Mouse (Mus musculus) olfactory bulb, adult 2 months (tissue): ENCODE results near the gene Tmem255b. TPM values are rescaled to one million over a fixed set of nuclear protein-coding genes. Genes with fewer than 3 reads are reported as not detected.

ENCODE experiments used
- H3K27ac ChIP-seq: fragments of 200-500 bp; 2 replicates; pipeline ENCODE4 v1.5.1; 2012; ENCODE audit warnings: low read depth, low read length; ENCODE audit not compliant: insufficient read depth
- H3K4me1 ChIP-seq: fragments of 200-500 bp; 2 replicates; pipeline ENCODE4 v1.6.1; 2012; ENCODE audit warnings: low read length; ENCODE audit not compliant: control insufficient read depth, insufficient read depth
- H3K4me3 ChIP-seq: fragments of 200-500 bp; 2 replicates; pipeline ENCODE4 v1.5.1; 2012; ENCODE audit warnings: mild to moderate bottlenecking, low read depth, low read length, moderate library complexity; ENCODE audit not compliant: insufficient read depth
- CTCF ChIP-seq: fragments of 200-500 bp; IDR thresholded peaks from 2 replicates; pipeline ENCODE4 v1.5.1; 2012; ENCODE audit warnings: low read depth, mild to moderate bottlenecking, low read length, moderate library complexity; ENCODE audit not compliant: insufficient read depth
- POLR2A ChIP-seq: fragments of 200-500 bp; IDR thresholded peaks from 2 replicates; pipeline ENCODE4 v1.6.1; 2012; ENCODE audit warnings: mild to moderate bottlenecking, low read depth, low read length, moderate library complexity; ENCODE audit not compliant: insufficient read depth
- WGBS: fragments of 180-500 bp; shearing (Covaris S2); methylation state at CpG from one replicate; pipeline ENCODE4 v1.1.7; 2018; 5-methylcytosine and 5-hydroxymethylcytosine counted together
- polyA plus RNA-seq: library from polyadenylated mRNA; stranded (reverse); fragments of >200 nt; gene quantifications from 2 replicates; pipeline ENCODE4 v1.2.4, GENCODE M21; 2012; ENCODE audit warnings: low replicate concordance; ENCODE audit not compliant: missing spikeins, insufficient read depth, insufficient read length

Tmem255b gene
- polyA plus RNA-seq, 1 experiment, result not detected

DNA sequence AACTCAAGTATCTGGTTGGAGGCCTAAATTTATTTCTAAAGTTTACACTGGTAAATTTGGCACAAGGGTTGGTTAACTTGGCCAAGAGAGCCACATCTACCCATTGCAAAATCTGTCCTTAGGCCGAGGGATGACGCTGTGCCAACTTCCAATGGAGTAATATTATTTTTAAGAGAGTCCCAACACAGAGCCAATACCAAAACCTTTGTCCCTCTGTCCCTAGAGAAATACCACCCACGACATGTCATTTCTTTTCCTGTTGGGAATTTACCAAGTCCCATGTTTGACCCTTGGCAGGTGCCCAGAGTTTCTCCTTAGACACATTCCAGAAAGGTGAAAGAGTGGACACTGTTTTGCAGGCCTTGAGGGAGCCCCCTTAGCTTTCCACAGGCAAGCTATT lies 46.6 kb downstream of the Tmem255b start:
- H3K4me3 ChIP-seq, result no peak overlapping the region
- TF ChIP-seq POLR2A (no peak), CTCF (no peak)
- no peaks in the 10 kb centered on the region for H3K4me1 ChIP-seq

DNA sequence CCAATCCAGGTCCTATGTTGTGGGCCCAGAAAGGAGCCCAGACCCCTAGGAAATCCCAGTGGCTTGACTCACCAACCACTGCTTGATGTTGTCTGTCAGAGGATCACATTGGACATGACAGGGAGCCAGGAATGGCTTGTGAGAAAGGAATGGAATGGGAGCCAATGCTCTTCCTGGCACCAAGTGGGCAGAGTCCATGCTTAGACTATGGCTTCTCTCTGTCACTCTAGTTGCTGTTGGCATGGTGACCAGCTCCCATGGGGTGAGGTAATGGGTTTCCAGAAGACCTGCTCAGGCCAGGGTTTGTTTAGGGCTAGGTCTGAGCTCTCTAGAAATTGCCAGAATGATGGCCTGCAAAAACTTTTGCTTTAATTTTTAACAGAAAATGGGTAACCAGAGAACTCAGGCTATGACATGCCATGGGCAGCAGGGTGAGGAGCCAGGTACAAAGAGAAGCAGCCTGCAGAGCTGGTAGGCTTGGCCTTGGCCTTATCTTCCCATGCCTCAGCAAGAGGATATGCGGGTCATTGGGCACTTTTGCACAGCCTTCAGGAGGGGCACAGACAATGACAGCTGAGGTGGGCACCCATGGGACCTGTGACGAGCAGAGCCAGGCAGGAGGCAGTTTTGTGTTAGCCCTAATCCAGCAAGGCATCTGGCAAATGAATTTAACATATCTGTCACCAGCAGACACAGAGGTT lies 47.3 kb downstream of the Tmem255b start:
- 87% methylated on average over 2 of the region's 2 CpGs for WGBS
- Histone ChIP-seq H3K4me3 (no peak overlapping the region), H3K4me1 (no peaks in the 10 kb centered on the region), H3K27ac (no peak overlapping the region)
- no peak for TF ChIP-seq CTCF
- TF ChIP-seq POLR2A, result no peak

More for the DNA sequence above, 46.6 kb downstream of the Tmem255b start:
- WGBS, result 79% methylated on average over 3 of the region's 3 CpGs
- no peak overlapping the region for H3K27ac ChIP-seq

DNA sequence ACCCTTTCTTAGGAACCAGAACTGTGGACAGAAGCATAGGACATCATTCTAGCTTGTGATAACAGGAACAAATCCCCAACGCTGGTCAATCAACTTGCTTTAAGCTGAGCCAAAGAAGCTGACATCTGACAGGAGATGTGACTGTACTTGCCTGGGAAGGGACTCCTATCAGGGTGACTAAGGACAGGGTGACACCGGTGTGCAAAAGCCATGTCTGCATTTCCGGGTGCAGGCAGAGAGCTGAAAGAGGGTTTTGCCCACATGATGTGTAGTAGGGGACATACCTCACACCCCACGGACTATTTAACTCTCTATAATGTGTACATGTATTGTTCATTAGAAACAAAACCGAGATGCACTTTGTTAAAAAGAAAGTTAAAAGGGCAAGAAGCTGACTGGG lies 48.2 kb downstream of the Tmem255b start:
- WGBS, result 89% methylated on average over 5 of the region's 5 CpGs
- H3K4me1 ChIP-seq, result no peaks in the 10 kb centered on the region
- TF ChIP-seq POLR2A, result no peak
- no peak for TF ChIP-seq CTCF
- H3K4me3 ChIP-seq, result no peak overlapping the region
- no peak overlapping the region for H3K27ac ChIP-seq

DNA sequence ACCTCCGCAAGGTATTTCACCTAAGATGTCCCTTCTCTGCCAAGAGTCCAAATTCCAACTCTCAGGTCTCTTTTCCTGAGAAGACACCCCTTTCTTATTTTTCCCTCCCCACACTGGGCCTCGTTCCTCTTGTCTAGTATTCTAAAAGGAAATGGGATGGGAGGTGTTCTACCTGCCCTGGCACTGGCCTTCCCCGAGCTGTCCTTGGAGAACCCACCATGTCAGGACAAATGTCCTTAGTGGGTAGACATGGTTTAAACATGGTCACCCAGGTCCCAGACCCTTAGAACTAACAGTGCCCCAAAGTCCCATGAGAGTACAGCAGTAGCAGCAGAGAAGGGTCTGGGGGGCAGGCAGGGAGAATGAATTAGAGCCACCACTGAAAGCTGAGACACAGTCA lies 54.4 kb downstream of the Tmem255b start:
- peaks cover 32% of the 10 kb centered on the region for H3K4me1 ChIP-seq
- H3K27ac ChIP-seq, result no peak overlapping the region
- TF ChIP-seq CTCF (no peak), POLR2A (no peak)
- whole genome bisulfite sequencing, result 88% methylated on average over 3 of the region's 3 CpGs
- H3K4me3 ChIP-seq, result no peak overlapping the region

DNA sequence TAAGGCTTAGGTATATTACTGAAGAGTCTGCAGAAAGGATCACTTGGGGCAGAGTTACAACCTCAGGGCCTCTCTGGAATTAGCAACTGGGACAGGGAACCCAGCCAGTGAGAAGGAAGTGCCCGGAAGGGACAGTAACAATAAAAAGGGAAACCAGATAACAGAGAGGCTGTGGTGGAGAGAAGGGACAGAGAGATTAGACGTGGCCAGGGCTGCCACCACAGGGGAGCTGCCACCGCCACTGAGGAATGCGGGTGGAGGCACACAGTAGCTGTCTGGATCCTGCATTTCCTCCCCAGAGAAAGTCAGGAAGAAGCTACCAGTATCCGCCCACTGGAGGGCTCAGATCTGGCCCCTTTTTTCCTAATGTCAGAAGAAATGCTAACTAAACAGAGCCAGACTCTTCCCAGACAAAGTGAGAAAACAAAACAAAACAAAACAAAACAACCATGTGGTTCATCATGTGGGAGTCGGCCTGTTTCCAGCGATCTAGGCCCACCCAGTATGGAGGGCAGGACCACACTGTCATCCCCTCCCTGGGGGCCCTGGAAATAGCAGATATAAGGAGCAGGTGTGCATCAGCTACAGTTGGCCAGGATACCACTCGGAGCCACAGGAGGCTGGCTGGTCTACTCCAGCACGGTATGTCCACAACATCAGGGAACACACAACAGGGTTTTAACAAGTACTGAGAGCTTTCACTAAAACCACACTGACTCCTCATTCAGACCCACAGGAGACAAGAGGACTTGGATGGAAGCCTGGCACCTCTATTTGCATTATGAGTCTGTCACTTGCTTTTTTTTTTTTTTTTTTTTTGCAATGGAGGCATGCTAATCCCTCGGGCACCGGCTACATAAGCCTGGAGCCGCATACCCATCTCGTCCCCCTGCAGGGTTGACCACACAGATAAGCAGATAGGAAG lies 55.3 kb downstream of the Tmem255b start:
- TF ChIP-seq CTCF, result no peak
- TF ChIP-seq POLR2A, result no peak
- Histone ChIP-seq H3K4me1 (peaks cover 32% of the 10 kb centered on the region), H3K4me3 (no peak overlapping the region), H3K27ac (no peak overlapping the region)
- WGBS, result 22% methylated on average over 13 of the region's 13 CpGs

GRCm38 (mm10) chr8:13491491-13492010 lies 56.6 kb downstream of the Tmem255b start:
- whole genome bisulfite sequencing, result 91% methylated on average over 14 of the region's 14 CpGs

DNA sequence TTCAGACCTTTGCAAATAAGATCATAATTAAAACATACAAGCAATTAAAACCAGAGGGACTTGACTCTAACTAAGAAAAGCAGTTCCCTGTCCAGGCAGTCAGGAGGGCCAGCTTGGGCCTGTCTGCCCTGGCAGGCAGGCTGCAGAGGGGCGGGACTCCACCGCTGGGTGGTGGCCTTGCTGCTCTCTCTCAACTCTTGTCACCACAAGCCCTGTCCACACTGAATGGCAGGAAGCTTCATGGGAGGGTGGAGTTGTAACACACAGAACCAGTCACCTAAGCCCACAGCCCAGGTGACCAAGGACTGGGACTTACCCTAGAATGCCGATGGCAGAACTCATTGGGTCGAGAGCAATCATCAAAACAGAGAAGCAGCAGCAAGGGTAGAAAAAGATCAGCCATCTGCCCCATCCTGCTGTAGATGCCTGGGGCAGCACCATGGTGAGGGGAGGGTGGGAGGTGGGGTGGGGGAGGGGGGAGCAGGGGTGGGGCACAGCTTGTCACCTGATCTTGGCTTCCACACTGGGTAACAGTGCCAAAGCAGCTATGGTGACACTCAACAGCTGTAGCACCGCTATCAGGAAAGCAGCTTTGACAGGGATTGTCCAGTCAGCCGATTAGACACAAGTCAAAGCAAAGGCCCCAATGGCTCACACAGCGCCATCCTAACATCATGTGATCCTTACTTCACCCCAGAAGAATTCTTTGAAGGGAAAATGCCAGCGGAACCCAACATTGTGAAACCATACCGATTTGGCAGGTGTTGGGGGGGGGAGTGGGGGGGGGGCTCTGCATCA lies 57.4 kb downstream of the Tmem255b start:
- no peak for TF ChIP-seq POLR2A
- TF ChIP-seq CTCF, result no peak
- Histone ChIP-seq H3K27ac (no peak overlapping the region), H3K4me3 (no peak overlapping the region; the same call in 1 of the 2 replicates), H3K4me1 (peaks cover 32% of the 10 kb centered on the region)
- WGBS, result 60% methylated on average over 9 of the region's 9 CpGs

More at GRCm38 (mm10) chr8:13491491-13492010, 56.6 kb downstream of the Tmem255b start:
- Histone ChIP-seq H3K27ac (no peak overlapping the region), H3K4me1 (peaks cover 32% of the 10 kb centered on the region), H3K4me3 (no peak overlapping the region)
- TF ChIP-seq POLR2A (no peak), CTCF (no peak)

DNA sequence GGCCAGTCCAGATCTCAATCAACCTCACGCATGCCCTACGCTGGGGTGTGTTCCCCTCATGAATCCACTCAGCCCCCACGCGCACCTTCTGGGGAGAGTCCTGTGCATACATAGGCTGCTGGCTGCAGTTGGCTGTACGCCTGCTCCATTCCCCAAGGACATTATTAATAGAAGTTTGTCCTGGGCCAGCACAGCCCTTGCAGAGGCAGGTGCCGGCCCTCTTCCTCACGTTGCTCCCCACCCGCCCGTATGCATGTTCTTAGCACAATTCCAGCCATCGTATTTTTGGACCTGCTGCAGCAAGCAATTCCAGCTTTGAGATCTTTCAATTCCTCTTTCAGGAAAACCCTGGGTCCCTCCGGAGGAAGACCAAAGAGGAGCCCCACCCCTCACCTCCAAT lies 58.0 kb downstream of the Tmem255b start:
- 58% methylated on average over 11 of the region's 11 CpGs for WGBS
- peaks cover 32% of the 10 kb centered on the region for H3K4me1 ChIP-seq
- H3K4me3 ChIP-seq, result peak overlapping the region; percentile 15
- TF ChIP-seq POLR2A, result no peak
- no peak for TF ChIP-seq CTCF
- H3K27ac ChIP-seq, result no peak overlapping the region
